Mouse (Mus musculus): ENCODE measurements around the gene Gnpnat1. TPM values are rescaled to one million over a fixed set of nuclear protein-coding genes. Genes with fewer than 3 reads are reported as not detected.
A peak's percentile ranks its signal among the peaks of the same experiment; 100 is the strongest.

The Gnpnat1 gene
- polyA plus RNA-seq, 1 experiment from 2014 or later = 27.2 TPM

DNA sequence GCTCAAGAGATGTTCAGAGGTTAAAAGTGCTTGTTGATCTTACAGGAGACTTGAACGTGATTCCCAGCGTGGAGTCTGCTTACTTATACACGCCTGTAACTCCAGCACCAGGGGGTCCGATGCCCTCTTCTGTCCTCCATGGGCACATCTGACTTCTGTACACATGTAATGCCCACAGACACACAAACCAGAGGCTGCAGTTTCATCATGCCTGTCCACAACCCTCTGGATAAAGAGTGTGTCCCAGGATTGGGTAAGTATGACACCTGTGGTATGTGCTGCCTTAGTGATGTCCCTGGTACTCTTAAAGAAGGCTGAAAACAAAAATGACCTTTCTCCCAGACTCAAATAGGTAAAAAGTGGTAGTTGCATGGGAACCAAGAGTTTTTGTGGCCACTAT, 14.6 kb upstream of the Gnpnat1 start:
- Histone ChIP-seq H3K4me1 (replicated peaks; ENCODE audit: control insufficient read depth, insufficient read depth, low read length) (no peaks in the 10 kb centered on the region), H3K27me3 (replicated peaks; ENCODE audit: control insufficient read depth, insufficient read depth, low read length) (no peaks in the 10 kb centered on the region), H3K27ac (ENCODE audit: low read length) (no peak overlapping the region), H3K9ac (replicated peaks; ENCODE audit: low read depth, low read length) (no peak overlapping the region), H3K36me3 (ENCODE audit: control insufficient read depth, insufficient read depth) (no peaks in the 10 kb centered on the region), H3K9me3 (ENCODE audit: control insufficient read depth, low read length) (no peaks in the 10 kb centered on the region), H3K4me3 (replicated peaks; ENCODE audit: low read length) (no peak overlapping the region), H3K4me2 (ENCODE audit: low read length) (no peak overlapping the region)
- no peak for ATAC-seq
- 75% methylated on average over 4 of the region's 4 CpGs for WGBS

DNA sequence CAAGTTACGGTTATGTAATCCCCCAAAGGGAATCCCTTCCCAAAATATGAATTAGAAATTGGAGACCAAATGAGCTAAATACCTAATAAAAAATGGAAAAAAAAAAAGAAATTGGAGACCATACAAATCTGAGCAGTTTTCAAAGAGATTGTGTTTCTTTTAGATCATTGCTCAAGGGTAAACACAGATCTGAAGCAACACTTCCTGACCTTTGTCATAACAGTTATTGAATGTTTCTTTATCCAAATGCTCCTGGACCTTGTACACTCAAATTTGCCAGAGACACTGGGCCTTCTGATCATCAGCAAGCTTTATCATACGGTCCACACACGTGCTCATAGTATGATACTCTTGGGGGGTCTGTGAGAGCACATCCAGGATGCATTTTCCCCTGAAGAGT, 13.8 kb upstream of the Gnpnat1 start:
- H3K4me1 ChIP-seq (replicated peaks; ENCODE audit: control insufficient read depth, insufficient read depth, low read length) = no peaks in the 10 kb centered on the region
- no peak overlapping the region for H3K27ac ChIP-seq (ENCODE audit: low read length)
- H3K9me3 ChIP-seq (ENCODE audit: control insufficient read depth, low read length) = no peaks in the 10 kb centered on the region
- no peak for ATAC-seq
- no peaks in the 10 kb centered on the region for H3K36me3 ChIP-seq (ENCODE audit: control insufficient read depth, insufficient read depth)
- H3K27me3 ChIP-seq (replicated peaks; ENCODE audit: control insufficient read depth, insufficient read depth, low read length) = no peaks in the 10 kb centered on the region
- H3K9ac ChIP-seq (replicated peaks; ENCODE audit: low read depth, low read length) = no peak overlapping the region
- no peak overlapping the region for H3K4me2 ChIP-seq (ENCODE audit: low read length)
- WGBS = 87% methylated on average over 3 of the region's 3 CpGs
- H3K4me3 ChIP-seq (replicated peaks; ENCODE audit: low read length) = no peak overlapping the region

DNA sequence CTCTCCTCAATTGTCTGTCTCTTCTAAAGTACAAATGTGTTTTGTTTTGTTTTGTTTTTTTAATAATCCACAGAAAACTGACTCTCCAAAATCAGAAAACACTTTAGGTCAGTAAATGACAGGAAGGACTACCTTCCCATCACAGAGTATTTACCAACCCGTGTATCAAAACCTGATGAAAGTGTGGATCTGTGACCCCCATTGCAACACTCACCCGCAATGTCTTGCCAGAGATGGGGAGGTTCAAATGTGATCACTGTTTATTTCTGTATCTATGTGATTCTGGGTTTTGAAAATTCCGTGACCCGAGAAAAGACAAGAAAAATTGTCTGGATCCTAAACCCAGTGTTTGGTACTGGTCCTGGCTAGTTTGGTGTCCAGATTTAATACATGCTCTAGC, 11.6 kb upstream of the Gnpnat1 start:
- H3K4me2 ChIP-seq (ENCODE audit: low read length) = no peak overlapping the region
- H3K36me3 ChIP-seq (ENCODE audit: control insufficient read depth, insufficient read depth) = no peaks in the 10 kb centered on the region
- ATAC-seq = no peak
- no peaks in the 10 kb centered on the region for H3K4me1 ChIP-seq (replicated peaks; ENCODE audit: control insufficient read depth, insufficient read depth, low read length)
- H3K27ac ChIP-seq (ENCODE audit: low read length) = no peak overlapping the region
- H3K9ac ChIP-seq (replicated peaks; ENCODE audit: low read depth, low read length) = no peak overlapping the region
- WGBS = 92% methylated on average over 4 of the region's 4 CpGs
- no peaks in the 10 kb centered on the region for H3K27me3 ChIP-seq (replicated peaks; ENCODE audit: control insufficient read depth, insufficient read depth, low read length)
- H3K4me3 ChIP-seq (replicated peaks; ENCODE audit: low read length) = no peak overlapping the region
- no peaks in the 10 kb centered on the region for H3K9me3 ChIP-seq (ENCODE audit: control insufficient read depth, low read length)

DNA sequence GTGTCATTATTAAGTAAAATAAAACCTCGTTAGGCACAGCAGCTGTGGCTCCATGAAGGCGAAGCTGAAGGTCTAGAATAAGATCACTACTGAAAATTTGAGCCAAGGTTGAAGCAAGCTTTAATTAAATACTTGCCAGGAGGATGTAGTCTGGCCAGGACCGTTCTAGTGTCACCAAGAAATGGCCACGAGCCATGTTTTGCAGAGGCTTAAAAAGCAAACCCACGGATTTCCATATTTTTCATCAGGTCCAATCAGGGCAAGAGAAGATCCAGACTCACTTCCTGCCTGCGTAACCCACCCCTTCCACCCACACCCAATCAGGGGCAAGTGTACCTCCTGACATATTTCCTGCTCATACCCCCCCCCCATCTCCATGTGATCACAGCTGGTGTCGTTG, 1.1 kb downstream of the Gnpnat1 start:
- H3K4me3 ChIP-seq (replicated peaks; ENCODE audit: low read length) = no peak overlapping the region
- H3K27ac ChIP-seq (ENCODE audit: low read length) = no peak overlapping the region
- 67% methylated on average over 7 of the region's 7 CpGs for WGBS
- H3K4me2 ChIP-seq (ENCODE audit: low read length) = no peak overlapping the region
- no peaks in the 10 kb centered on the region for H3K36me3 ChIP-seq (ENCODE audit: control insufficient read depth, insufficient read depth)
- H3K4me1 ChIP-seq (replicated peaks; ENCODE audit: control insufficient read depth, insufficient read depth, low read length) = no peaks in the 10 kb centered on the region; the same call in 1 of the 2 replicates
- H3K27me3 ChIP-seq (replicated peaks; ENCODE audit: control insufficient read depth, insufficient read depth, low read length) = no peaks in the 10 kb centered on the region
- H3K9me3 ChIP-seq (ENCODE audit: control insufficient read depth, low read length) = no peaks in the 10 kb centered on the region
- ATAC-seq = no peak
- H3K9ac ChIP-seq (replicated peaks; ENCODE audit: low read depth, low read length) = no peak overlapping the region

DNA sequence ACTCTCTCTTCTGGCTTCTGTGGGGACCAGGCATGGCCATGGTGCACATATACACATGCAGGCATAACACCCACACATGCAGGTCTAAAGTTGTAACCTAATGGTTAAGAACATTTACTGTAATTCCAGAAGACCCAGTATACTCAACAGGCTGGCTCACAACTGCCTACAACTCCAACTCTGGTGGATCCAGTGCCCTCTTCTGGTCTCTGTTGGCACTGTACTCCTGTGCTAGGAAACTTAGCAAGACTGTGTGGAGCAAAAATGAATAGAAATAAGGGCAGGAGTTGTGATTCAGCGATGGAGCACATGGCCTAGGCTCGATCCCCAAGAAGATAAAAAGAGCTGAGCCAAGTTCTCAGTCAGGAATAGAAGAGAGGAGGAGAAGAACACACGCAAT, 4.9 kb downstream of the Gnpnat1 start:
- H3K36me3 ChIP-seq (ENCODE audit: control insufficient read depth, insufficient read depth) = no peaks in the 10 kb centered on the region
- no peak overlapping the region for H3K4me2 ChIP-seq (ENCODE audit: low read length)
- H3K4me1 ChIP-seq (replicated peaks; ENCODE audit: control insufficient read depth, insufficient read depth, low read length) = no peaks in the 10 kb centered on the region; the same call in 1 of the 2 replicates
- H3K9ac ChIP-seq (replicated peaks; ENCODE audit: low read depth, low read length) = no peak overlapping the region
- no peak overlapping the region for H3K4me3 ChIP-seq (replicated peaks; ENCODE audit: low read length)
- no peaks in the 10 kb centered on the region for H3K27me3 ChIP-seq (replicated peaks; ENCODE audit: control insufficient read depth, insufficient read depth, low read length)
- WGBS = 81% methylated on average over 3 of the region's 3 CpGs
- no peak overlapping the region for H3K27ac ChIP-seq (ENCODE audit: low read length)
- H3K9me3 ChIP-seq (ENCODE audit: control insufficient read depth, low read length) = no peaks in the 10 kb centered on the region
- ATAC-seq = no peak

DNA sequence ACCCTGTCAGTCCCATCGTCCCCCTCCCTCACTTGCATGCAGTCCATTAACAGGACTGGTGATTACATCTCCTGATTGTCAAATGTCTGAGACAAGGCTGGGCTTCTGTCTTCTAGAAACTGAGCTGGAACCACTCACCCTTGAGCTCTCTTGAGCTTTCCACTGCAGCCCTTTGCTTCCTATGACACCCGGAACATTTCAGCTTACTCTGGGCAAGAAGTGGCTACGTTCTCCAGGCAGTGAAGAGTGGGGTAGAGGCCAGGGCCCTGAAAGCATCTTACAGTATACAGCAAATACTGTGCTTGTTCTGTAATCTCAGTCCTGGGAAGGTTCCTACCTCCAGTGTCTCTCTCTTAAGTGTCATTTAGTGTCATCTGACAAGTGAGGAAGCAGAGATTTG, 15.5 kb downstream of the Gnpnat1 start:
- peak overlapping the region; percentile 63 for H3K4me3 ChIP-seq (replicated peaks; ENCODE audit: low read length)
- H3K4me1 ChIP-seq (replicated peaks; ENCODE audit: control insufficient read depth, insufficient read depth, low read length) = peaks cover 6% of the 10 kb centered on the region; the same call in 1 of the 2 replicates
- H3K9me3 ChIP-seq (ENCODE audit: control insufficient read depth, low read length) = no peaks in the 10 kb centered on the region
- no peaks in the 10 kb centered on the region for H3K36me3 ChIP-seq (ENCODE audit: control insufficient read depth, insufficient read depth)
- H3K9ac ChIP-seq (replicated peaks; ENCODE audit: low read depth, low read length) = peak overlapping the region; percentile 78
- peak overlapping the region; percentile 45 for H3K27ac ChIP-seq (ENCODE audit: low read length)
- 23% methylated on average over 3 of the region's 3 CpGs for WGBS
- peak; percentile 43; the same call in 1 of the 2 replicates for ATAC-seq
- peak overlapping the region; percentile 67 for H3K4me2 ChIP-seq (ENCODE audit: low read length)
- H3K27me3 ChIP-seq (replicated peaks; ENCODE audit: control insufficient read depth, insufficient read depth, low read length) = no peaks in the 10 kb centered on the region

DNA sequence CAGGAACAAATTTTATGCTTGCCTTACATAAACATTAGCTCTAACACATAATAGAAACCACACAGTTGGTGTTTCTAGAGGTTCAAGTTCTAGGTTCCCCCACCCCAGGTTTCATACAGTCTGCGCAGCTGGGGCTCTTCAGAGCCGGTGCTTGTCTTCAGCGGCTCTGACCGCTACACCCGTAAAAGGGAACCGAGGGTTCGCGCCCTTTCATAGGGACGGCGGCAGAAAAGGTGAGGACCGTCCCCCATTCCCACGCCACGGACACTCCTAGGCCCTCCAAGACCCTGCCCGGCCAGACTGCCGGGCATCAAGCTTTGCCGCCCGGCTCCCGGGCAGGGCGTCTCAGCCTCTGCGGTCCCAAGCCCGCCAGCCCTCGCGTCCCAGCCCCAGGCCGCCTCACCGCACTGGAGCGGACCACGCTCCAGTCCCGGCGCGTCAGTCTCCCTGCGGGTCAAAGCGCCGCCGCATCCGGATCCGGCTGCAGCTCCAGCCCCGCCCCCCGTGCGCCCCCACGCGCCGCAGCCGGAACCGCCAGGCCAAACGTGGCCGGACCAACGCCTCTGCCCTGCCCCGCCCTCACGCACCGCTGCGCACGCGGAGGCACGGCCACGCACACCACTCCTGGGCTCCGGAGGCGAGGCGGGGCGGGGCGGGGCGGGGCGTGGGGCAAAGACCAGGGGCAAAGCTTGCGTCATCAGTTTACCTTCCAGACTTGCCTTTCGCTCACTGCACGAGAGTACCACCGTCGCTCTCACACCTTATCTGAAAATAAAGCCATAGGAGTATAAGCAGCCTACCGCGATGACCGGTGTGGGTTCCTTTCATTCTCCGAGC, 16.1 kb downstream of the Gnpnat1 start:
- WGBS = under 1% methylated on average over 52 of the region's 71 CpGs
- Histone ChIP-seq H3K4me3 (replicated peaks; ENCODE audit: low read length) (peak overlapping the region; percentile 63), H3K27ac (ENCODE audit: low read length) (peak overlapping the region; percentile 45), H3K4me1 (replicated peaks; ENCODE audit: control insufficient read depth, insufficient read depth, low read length) (peaks cover 6% of the 10 kb centered on the region; the same call in 1 of the 2 replicates), H3K4me2 (ENCODE audit: low read length) (peak overlapping the region; percentile 67), H3K27me3 (replicated peaks; ENCODE audit: control insufficient read depth, insufficient read depth, low read length) (no peaks in the 10 kb centered on the region), H3K9ac (replicated peaks; ENCODE audit: low read depth, low read length) (peak overlapping the region; percentile 78), H3K36me3 (ENCODE audit: control insufficient read depth, insufficient read depth) (no peaks in the 10 kb centered on the region), H3K9me3 (ENCODE audit: control insufficient read depth, low read length) (no peaks in the 10 kb centered on the region)
- peak; percentile 92 for ATAC-seq

DNA sequence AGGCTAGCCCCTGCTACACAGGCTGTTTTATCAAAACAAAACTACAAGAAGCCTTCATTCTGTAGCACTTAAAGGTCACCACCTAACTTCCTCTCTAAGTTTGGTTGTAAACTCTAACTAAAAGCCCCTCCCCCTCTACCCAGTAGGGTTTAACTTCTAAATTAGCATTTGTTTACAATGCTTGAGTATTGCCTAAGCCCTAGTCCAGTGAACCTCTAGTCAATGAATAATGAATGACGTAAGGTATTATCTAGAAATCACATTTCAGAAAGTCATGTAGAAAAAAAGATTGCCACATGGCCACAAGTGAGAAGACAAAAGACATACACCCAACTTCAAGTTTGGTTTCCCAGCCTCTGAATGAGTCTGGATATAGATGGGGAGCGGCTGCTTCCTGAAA, 17.2 kb downstream of the Gnpnat1 start:
- no peak for ATAC-seq
- no peak overlapping the region for H3K9ac ChIP-seq (replicated peaks; ENCODE audit: low read depth, low read length)
- peak overlapping the region; percentile 67 for H3K4me2 ChIP-seq (ENCODE audit: low read length)
- H3K27me3 ChIP-seq (replicated peaks; ENCODE audit: control insufficient read depth, insufficient read depth, low read length) = no peaks in the 10 kb centered on the region
- H3K4me1 ChIP-seq (replicated peaks; ENCODE audit: control insufficient read depth, insufficient read depth, low read length) = peaks cover 6% of the 10 kb centered on the region; the same call in 1 of the 2 replicates
- H3K4me3 ChIP-seq (replicated peaks; ENCODE audit: low read length) = peak overlapping the region; percentile 63
- H3K27ac ChIP-seq (ENCODE audit: low read length) = no peak overlapping the region
- 32% methylated on average over 2 of the region's 2 CpGs for WGBS
- H3K36me3 ChIP-seq (ENCODE audit: control insufficient read depth, insufficient read depth) = 0 out of 2 replicates have a peak, but pooled peaks cover 2% of the 10 kb centered on the region
- H3K9me3 ChIP-seq (ENCODE audit: control insufficient read depth, low read length) = no peaks in the 10 kb centered on the region

DNA sequence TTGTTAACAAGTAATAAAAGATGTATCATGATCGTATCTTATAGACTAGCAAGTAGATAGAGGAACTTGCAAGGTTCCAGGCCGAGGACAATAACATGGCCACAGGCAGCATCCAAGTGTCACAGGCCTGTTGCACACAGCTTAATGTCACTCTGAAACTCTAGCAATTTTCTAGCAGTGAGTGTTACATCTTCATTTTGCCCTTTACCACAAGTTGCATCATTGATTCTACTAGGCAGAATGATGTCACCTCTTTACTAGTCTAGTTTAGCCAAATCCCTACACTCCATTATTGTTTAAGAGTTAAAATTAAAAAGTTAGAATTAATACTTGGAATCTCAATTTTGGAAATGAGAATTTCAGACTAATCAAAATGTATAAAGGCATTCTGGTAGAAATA, 19.1 kb downstream of the Gnpnat1 start:
- WGBS = 94% methylated on average over 2 of the region's 2 CpGs
- Histone ChIP-seq H3K4me3 (replicated peaks; ENCODE audit: low read length) (no peak overlapping the region), H3K9ac (replicated peaks; ENCODE audit: low read depth, low read length) (no peak overlapping the region), H3K27me3 (replicated peaks; ENCODE audit: control insufficient read depth, insufficient read depth, low read length) (no peaks in the 10 kb centered on the region), H3K27ac (ENCODE audit: low read length) (no peak overlapping the region), H3K36me3 (ENCODE audit: control insufficient read depth, insufficient read depth) (peaks cover 5% of the 10 kb centered on the region; the same call in 1 of the 2 replicates), H3K4me2 (ENCODE audit: low read length) (no peak overlapping the region), H3K4me1 (replicated peaks; ENCODE audit: control insufficient read depth, insufficient read depth, low read length) (peaks cover 6% of the 10 kb centered on the region; the same call in 1 of the 2 replicates), H3K9me3 (ENCODE audit: control insufficient read depth, low read length) (no peaks in the 10 kb centered on the region)
- ATAC-seq = no peak
